Mouse (Mus musculus) midbrain, embryonic 14.5 days (tissue): ENCODE measurements around the gene Msmb. TPM values are rescaled to one million over a fixed set of nuclear protein-coding genes. Genes with fewer than 3 reads are reported as not detected.

ENCODE experiments used
- ATAC-seq: fragments of 200-750 bp; cut with Nextera tagmentation; 2 replicates; pipeline ENCODE4 v1.8.0; 2017; ENCODE audit warnings: moderate number of reproducible peaks, moderate library complexity; ENCODE audit not compliant: low FRiP score, low TSS enrichment
- DNase-seq: peaks from one replicate; pipeline ENCODE4 v3.0.0-alpha.2; 2015
- H3K27ac ChIP-seq: fragments of 300-500 bp; sonication (generic); replicated peaks from 2 replicates; pipeline ENCODE4 v1.5.1; 2014; ENCODE audit warnings: mild to moderate bottlenecking, low read depth, low read length, moderate library complexity
- H3K27me3 ChIP-seq: fragments of 300-500 bp; sonication (generic); 2 replicates; pipeline ENCODE4 v1.6.1; 2014; ENCODE audit warnings: low read length, control low read depth, mixed read lengths; ENCODE audit not compliant: control insufficient read depth, insufficient read depth
- H3K36me3 ChIP-seq: fragments of 300-500 bp; sonication (generic); 2 replicates; pipeline ENCODE4 v1.6.1; 2014; ENCODE audit warnings: low read length, control low read depth; ENCODE audit not compliant: control insufficient read depth, insufficient read depth
- H3K4me1 ChIP-seq: fragments of 300-500 bp; sonication (generic); 2 replicates; pipeline ENCODE4 v1.6.1; 2014; ENCODE audit warnings: mild to moderate bottlenecking, antibody characterized with exemption, low read length, control low read depth; ENCODE audit not compliant: control insufficient read depth, insufficient read depth
- H3K4me2 ChIP-seq: fragments of 300-500 bp; sonication (generic); 2 replicates; pipeline ENCODE4 v1.6.1; 2014; ENCODE audit warnings: mild to moderate bottlenecking, low read length, moderate library complexity
- H3K4me3 ChIP-seq: fragments of 300-500 bp; sonication (generic); replicated peaks from 2 replicates; pipeline ENCODE4 v1.5.1; 2014; ENCODE audit warnings: low read depth, low read length
- H3K9ac ChIP-seq: fragments of 300-500 bp; sonication (generic); replicated peaks from 2 replicates; pipeline ENCODE4 v1.6.1; 2014; ENCODE audit warnings: mild to moderate bottlenecking, low read length, moderate library complexity
- H3K9me3 ChIP-seq: fragments of 300-500 bp; sonication (generic); 2 replicates; pipeline ENCODE4 v1.6.1; 2016; ENCODE audit warnings: low read length, control low read depth, mixed read lengths; ENCODE audit not compliant: control insufficient read depth
- WGBS: fragments of 180-500 bp; shearing (Covaris S2); extraction: QIAGEN DNeasy Blood & Tissue Kit; methylation state at CpG from one replicate; pipeline ENCODE4 v1.1.7; 2014; 5-methylcytosine and 5-hydroxymethylcytosine counted together
- polyA plus RNA-seq: library from polyadenylated mRNA; unstranded; fragments of >200 nt; fragmentation: Nextera tagmentation; extraction: Ambion mirVana; gene quantifications from 2 replicates; pipeline ENCODE4 v1.2.1, GENCODE M21; 2014

Msmb gene
- polyA plus RNA-seq, 1 experiment from 2014 or later, result not detected

GRCm38 (mm10) chr14:32201354-32201753 lies 59.5 kb downstream of the Msmb start:
- WGBS, result under 1% methylated on average over 25 of the region's 26 CpGs
- peak; percentile 24 for DNase-seq
- peak overlapping the region; percentile 93 for H3K9ac ChIP-seq
- no peaks in the 10 kb centered on the region for H3K27me3 ChIP-seq
- peaks cover 19% of the 10 kb centered on the region for H3K36me3 ChIP-seq
- peak overlapping the region; percentile 97 for H3K4me3 ChIP-seq
- no peak overlapping the region for H3K27ac ChIP-seq
- peak overlapping the region; percentile 80 for H3K4me2 ChIP-seq
- no peaks in the 10 kb centered on the region for H3K9me3 ChIP-seq
- peaks cover 19% of the 10 kb centered on the region for H3K4me1 ChIP-seq
- ATAC-seq, result no peak

DNA sequence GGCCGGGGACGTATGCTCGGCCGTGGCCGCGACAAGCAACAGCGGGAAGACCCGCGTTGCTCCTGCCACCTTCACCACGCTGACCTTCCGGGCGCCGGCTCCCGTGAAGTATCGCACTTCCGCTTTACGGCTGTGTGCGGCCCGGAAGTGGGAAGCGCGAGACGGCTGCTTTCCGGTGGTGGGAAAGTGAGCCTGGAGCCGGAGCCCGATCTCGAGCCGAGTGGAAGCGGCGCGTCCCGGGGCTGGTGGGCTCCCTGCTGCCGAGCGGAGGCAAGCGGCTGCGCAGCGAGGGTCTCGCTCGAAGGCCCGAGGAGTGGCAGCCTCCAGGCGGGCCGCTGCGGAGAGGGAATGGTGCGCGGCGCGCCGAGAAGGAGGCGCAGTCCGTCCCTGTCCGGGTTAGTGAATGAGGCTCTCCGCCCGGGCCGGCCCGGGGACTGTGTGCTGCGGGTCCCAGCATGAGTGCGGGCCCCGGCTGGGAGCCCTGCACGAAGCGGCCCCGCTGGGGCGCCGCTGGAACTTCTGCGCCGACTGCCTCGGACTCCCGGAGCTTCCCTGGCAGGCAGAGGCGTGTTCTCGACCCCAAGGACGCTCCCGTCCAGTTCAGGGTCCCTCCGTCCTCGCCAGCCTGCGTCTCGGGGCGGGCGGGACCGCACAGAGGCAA lies 60.1 kb downstream of the Msmb start, which contains the start of the genes Timm23 and Parg:
Gene Timm23, minus strand, starts transcription at position 108 of the 661 bp plus-strand sequence.
Gene Parg, plus strand, starts transcription at position 159 of the 661 bp plus-strand sequence.
- WGBS, result under 1% methylated on average over 71 of the region's 77 CpGs
- peak; percentile 90 for ATAC-seq

More for the DNA sequence above, 60.1 kb downstream of the Msmb start, which contains the start of the genes Timm23 and Parg:
- Histone ChIP-seq H3K9me3 (no peaks in the 10 kb centered on the region), H3K4me3 (peak within 1 kb of the TSS; percentile 97), H3K4me2 (peak within 1 kb of the TSS; percentile 90), H3K9ac (peak within 1 kb of the TSS; percentile 93), H3K36me3 (peaks cover 16% of the 10 kb centered on the region), H3K27me3 (no peaks in the 10 kb centered on the region), H3K27ac (peak within 1 kb of the TSS; percentile 68), H3K4me1 (peaks cover 19% of the 10 kb centered on the region)
- peak; percentile 94 for DNase-seq

Other genes starting within 250 kb of the Msmb start
- 0.25 and 0.39 TPM in 2 replicates for gene Galnt15, start 113.0 kb upstream of the Msmb start, polyA plus RNA-seq
- 11.7 and 16.4 TPM in 2 replicates for gene Oxnad1, start 56.6 kb upstream of the Msmb start, polyA plus RNA-seq
- gene Dph3, start 56.3 kb upstream of the Msmb start, polyA plus RNA-seq, result 81.2 and 93.2 TPM in 2 replicates
- 94.6 and 126 TPM in 2 replicates for gene Ncoa4, start 17.8 kb downstream of the Msmb start, polyA plus RNA-seq
- 214 and 233 TPM in 2 replicates for gene Timm23, start 59.9 kb downstream of the Msmb start, polyA plus RNA-seq
- gene Parg, start 59.9 kb downstream of the Msmb start, polyA plus RNA-seq, result 31.5 and 49.6 TPM in 2 replicates
- gene Ogdhl, start 180.0 kb downstream of the Msmb start, polyA plus RNA-seq, result 18.8 and 22.9 TPM in 2 replicates
- gene 1700024G13Rik, start 246.4 kb downstream of the Msmb start, polyA plus RNA-seq, result not detected in 2 replicates